Mouse (Mus musculus) monocyte, adult 5-6 weeks (primary cell): Measurements from ENCODE around the gene Xpnpep3. TPM values are rescaled to one million over a fixed set of nuclear protein-coding genes. Genes with fewer than 3 reads are reported as not detected.
"Not testable (repeated sequence)": the region's sequence is repeated elsewhere in the genome, so short reads cannot be mapped to it uniquely, and the experiment has no call there.

Experiments used
- ATAC-seq: fragments of 153-309, 156-312 bp; replicated peaks from 2 replicates; pipeline ENCODE4 v1.8.0; 2017; ENCODE audit warnings: mild to moderate bottlenecking; ENCODE audit not compliant: low TSS enrichment, insufficient number of reproducible peaks, severe bottlenecking, poor library complexity, low FRiP score
- total RNA-seq: library from RNA; stranded (forward); fragments of 200-1000, 200-491, 200-594 nt; gene quantifications from 3 replicates; pipeline ENCODE4 v1.2.3, GENCODE M21; 2017

Gene Xpnpep3
- total RNA-seq, 1 experiment from 2014 or later, result 7.1 TPM

GRCm38 (mm10) chr15:81466738-81467113 lies 66.8 kb downstream of the Xpnpep3 start:
- no peak; the same call in 1 of the 2 replicates for ATAC-seq

- ATAC-seq, result no peak
Observed at GRCm38 (mm10) chr15:81470735-81471134, 70.8 kb downstream of the Xpnpep3 start.

- ATAC-seq, result no peak
Observed at GRCm38 (mm10) chr15:81472256-81472655, 72.3 kb downstream of the Xpnpep3 start.

- no peak for ATAC-seq
Observed at GRCm38 (mm10) chr15:81475654-81476053, 75.7 kb downstream of the Xpnpep3 start.

- no peak for ATAC-seq
Observed at GRCm38 (mm10) chr15:81476597-81476996, 76.7 kb downstream of the Xpnpep3 start.

- no peak for ATAC-seq
Observed at GRCm38 (mm10) chr15:81479446-81480213, 79.7 kb downstream of the Xpnpep3 start.

- ATAC-seq, result not testable (repeated sequence)
Observed at GRCm38 (mm10) chr15:81480284-81480683, 80.3 kb downstream of the Xpnpep3 start.

GRCm38 (mm10) chr15:81480977-81481379 lies 81.0 kb downstream of the Xpnpep3 start:
- peak; percentile 95 for ATAC-seq

- no peak for ATAC-seq
Observed at GRCm38 (mm10) chr15:81482966-81483365, 83.0 kb downstream of the Xpnpep3 start.

- ATAC-seq, result no peak
Observed at GRCm38 (mm10) chr15:81483691-81484090, 83.8 kb downstream of the Xpnpep3 start.

GRCm38 (mm10) chr15:81485483-81485882 lies 85.5 kb downstream of the Xpnpep3 start:
- no peak for ATAC-seq

GRCm38 (mm10) chr15:81503466-81503865 lies 103.5 kb downstream of the Xpnpep3 start:
- ATAC-seq, result no peak

- ATAC-seq, result no peak
Observed at GRCm38 (mm10) chr15:81503995-81504394, 104.1 kb downstream of the Xpnpep3 start.

Other genes starting within 250 kb of the Xpnpep3 start
- 35.0 to 74.6 TPM (median 45.6 TPM) in 3 replicates for gene Mrtfa, start 209.4 kb upstream of the Xpnpep3 start, total RNA-seq
- 2.2 TPM in 1 of 3 replicates, not detected in the others for gene Mchr1, start 164.6 kb upstream of the Xpnpep3 start, total RNA-seq
- 43.5 to 45.1 TPM (median 44.4 TPM) in 3 replicates for gene Slc25a17, start 39.3 kb upstream of the Xpnpep3 start, total RNA-seq
- gene St13, start 61 bp upstream of the Xpnpep3 start, total RNA-seq, result 172 to 282 TPM (median 279 TPM) in 3 replicates
- gene Dnajb7, start 8.2 kb downstream of the Xpnpep3 start, total RNA-seq, result 0.19 to 0.43 TPM in 2 of 3 replicates, not detected in the other
- gene Rbx1, start 66.2 kb downstream of the Xpnpep3 start, total RNA-seq, result 121 to 126 TPM (median 122 TPM) in 3 replicates
- gene Ep300, start 185.2 kb downstream of the Xpnpep3 start, total RNA-seq, result 62.5 to 122 TPM (median 65.7 TPM) in 3 replicates